Mouse (Mus musculus) spleen, embryonic (tissue): Measurements from ENCODE around the gene Samd4.

ENCODE experiments used
- CTCF ChIA-PET: fragments of 350-600 bp; sonication (Branson Sonifier 250); formaldehyde crosslinking; loops from one replicate; lab custom pipeline; 2022; lab: Charles Lee

Samd4 gene

DNA sequence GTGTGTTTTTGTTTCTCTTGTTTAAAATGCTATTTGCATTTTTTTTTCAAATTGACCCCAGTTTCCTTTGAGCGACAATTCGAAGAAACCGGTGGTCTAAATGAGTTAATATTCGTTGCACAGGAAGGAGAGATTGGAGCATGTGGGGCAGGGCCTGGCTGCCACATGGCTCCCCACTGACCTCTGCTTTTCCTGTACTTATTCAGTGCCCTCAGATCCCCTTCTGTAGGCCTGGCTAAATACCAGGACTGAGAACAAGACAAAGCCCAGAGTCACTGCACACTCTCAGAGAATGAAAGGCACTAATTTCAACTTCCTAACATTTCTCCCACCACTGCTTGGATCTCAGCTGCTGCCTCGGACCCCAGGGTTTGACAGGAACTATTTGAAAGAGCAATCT, 182.4 kb downstream of the Samd4 start:
- CTCF ChIA-PET: no interaction called here

DNA sequence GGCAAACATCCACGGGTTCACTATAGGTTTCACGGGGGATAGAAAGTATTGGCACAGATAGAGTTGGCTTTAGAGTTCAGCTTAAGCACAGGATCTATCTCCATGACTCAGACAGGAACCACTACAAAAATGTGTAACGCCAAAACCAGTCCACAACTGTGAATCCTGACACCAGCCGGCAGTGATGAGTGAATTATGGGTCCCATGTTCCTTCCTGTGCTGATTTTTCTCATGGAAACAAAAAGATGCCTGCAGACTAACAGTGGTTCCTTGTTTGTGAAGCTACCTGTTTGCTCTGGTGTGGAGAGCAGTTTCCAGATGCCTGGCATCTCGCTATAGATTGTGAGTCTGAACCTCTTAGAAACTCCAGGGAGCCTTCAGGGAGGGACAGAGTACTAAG, 184.2 kb downstream of the Samd4 start:
- CTCF ChIA-PET: no interaction called here

DNA sequence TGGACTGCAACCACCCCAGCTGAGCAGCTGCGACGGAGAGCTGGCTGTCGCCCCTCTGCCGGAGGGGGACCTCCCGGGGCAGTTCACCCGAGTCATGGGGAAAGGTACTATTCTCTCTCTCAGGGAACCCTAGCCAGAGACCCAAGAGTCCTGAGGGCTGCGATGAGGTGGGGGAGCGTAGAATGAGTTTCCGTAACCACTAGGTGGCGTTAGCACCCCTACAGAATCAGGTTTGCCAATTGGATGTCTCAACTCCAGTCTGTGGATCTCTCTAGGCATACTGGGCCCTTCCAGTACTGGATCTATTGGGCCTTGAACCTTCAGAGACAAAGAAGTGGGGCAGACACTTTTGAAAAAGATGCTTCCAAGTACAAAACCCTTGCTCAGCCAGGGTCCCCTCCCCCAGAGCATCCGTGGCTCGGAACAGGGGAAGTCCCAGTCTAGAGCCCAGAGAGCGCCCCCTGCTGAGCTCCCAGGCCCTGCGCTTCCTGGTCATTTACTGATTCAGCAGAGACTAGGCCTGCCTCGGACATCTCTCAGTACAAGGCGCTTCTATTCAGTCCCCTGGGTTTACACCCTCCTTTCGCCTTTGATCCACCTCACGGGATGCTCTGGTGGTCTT, 191.5 kb downstream of the Samd4 start:
- CTCF ChIA-PET: no interaction called here

DNA sequence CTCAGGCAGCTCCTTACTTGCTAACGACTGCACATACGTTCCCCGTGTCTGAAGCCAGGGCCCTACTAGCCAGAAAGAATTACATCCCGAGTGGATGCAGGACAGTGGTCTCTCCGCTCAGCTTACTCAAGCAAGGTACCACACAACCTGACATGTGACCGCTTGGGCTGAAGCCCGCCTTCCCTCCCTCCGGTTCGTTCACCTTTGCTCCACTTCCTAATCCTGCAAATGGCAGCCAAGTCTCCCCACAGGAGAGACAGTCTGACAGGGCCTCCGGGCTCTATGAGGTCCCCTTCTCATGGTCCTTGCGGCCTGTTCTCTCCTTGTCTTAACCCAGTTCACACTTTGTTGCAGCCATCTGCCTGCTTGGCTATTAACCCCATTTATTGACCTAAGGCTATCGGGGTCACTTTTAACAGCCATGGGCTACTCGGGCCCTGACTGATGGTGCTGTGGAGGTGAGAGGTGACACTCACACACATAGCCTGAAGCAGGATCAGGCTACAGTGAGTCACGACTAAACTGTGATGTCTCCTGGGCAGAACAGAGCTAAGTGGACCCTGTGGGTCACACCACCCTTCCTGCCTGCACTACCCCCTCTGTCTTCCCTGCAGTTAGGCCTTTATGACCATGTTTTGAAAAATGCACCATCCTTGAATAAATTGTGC, 192.5 kb downstream of the Samd4 start:
- CTCF ChIA-PET: no interaction called here

DNA sequence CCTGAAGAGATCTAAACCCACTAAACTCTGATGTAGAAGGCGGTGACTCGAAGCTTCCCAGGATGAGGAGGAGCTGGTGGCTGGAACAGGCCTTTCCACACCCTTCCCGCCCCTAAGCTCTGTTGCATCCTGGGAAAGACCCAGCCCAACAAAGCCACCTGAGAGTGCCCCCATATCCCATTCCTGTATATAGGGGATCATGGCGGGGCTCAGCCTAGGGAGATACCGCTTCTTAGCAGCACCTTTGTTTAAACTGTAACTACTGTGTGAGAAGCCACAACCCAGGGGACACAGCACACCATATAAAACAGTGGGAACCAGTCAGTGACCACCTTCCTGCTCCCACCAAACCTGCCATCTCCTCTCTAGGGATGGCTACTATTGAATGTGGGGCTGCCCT, 193.2 kb downstream of the Samd4 start:
- CTCF ChIA-PET: no interaction called here

DNA sequence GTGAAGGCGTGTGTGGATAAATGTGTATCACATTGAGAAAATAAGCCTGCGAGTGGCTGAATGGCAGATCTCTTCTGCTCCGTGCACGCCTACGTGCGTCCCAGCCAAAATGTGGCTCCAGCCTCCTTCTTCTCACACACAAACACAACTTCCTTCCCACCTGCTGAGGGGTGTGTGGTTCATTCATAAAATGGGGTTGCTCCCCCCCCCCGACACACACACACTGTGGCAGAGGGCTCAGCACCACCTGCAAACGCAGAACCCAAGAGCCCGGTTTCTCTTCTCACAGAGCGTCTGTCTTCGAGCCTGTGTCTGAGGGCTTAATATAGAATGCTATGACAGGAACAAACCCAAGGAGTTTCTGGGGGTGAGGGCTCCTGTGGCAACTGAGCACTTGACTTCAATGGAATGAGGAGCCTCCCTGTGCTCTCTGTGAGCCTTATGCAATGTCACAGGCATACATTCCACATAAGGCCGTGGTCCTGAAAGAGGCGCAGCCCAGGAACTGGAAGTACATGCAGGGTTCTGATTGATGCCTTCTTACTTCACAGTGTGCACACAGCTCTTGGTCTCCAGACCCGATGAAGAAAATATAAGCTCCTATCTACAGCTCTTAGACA, 194.4 kb downstream of the Samd4 start:
- CTCF ChIA-PET: no interaction called here

DNA sequence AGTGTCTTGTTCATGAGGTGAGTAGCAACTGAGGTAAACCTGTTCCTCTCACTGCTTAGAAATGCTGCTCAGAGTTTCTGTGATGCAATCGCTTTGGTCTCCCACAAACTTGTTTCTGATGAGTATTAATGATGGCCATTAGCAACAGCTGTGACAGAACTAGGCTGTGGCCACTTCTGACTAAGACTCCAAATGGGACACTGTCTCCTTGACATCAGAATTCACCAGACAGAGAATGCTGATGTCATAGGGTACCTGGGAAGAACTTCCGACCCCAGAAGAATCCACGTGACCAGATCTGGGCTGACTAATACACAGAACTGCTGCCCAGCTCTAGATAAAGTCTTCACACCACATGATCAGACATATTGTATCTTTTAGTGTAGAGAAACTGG, 194.9 kb downstream of the Samd4 start:
- CTCF ChIA-PET: no interaction called here

DNA sequence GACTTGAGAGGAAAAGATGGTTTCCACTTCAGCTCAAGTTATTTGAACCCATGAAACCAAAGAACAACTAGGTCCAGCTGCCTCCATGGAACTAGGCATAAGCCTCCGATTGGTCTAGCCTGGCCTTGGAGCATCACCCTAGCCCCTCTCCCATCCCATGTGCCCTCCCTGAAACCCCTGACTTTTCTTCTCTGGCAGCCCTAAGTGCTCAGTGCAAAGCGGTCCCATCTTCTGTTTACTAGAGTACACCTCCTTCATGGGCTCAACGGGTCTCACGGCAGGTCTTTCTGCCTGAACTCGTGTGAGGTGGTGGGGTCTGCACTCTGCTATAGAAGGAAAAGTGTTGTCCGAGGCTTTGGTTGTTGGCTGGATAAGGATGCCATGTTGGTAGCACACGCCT, 197.3 kb downstream of the Samd4 start:
- CTCF ChIA-PET: no interaction called here

DNA sequence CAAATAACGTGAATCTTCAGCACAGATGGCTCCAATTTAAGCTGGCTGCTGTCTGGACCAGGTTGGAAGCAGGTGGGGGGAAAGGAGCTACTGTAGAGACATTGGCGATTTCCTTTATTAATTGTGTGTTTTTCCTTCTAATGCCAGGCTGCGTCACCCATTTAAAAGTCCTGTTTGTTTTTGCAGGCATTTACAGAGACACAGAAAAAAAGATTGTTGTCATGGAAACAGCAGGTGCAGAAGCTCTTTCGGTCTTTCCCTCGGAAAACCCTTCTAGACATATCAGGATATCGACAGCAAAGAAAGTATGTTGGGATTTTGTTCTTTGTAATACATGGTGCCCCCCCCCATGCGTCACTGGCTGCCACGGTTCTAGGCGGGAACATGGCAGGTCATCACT, 200.7 kb downstream of the Samd4 start:
- CTCF ChIA-PET: no interaction called here

DNA sequence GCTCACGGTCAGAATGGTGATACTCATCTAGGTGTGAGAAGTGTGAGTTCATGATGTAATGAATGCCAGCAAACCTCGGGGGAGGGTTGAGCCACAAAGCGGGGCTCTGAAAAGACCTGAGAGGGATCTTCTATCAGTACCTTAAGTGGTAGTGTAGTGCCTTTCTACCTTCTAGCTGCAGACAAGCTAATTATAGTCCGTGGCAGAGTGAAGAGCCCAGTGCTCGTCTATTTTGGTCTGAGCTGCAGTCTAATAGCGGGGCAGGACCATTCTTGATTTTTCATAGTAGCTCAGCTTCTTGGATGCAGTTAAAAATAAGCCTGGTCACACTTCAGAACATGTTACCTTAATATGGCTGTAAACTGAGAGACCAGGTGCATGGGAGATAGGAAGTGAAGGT, 201.2 kb downstream of the Samd4 start:
- CTCF ChIA-PET: no interaction called here

DNA sequence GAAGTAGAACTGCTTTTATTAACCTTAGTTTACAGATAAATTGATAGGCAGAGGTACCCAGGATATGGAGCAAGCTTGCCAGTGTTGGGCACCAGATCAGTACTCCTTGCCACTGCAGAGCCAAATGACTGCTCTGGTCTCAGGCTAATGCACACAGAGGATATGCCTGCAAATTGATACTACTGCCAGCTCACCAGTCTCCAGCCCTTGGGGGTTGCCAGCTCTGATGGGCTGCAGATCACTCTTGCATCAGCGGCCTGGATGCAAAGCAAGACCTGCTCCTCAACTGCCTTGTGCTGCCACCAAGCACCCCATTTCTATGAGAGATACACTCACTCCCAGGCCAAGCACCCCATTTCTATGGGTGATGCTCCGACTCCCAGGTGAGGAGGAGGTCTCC, 202.0 kb downstream of the Samd4 start:
- CTCF ChIA-PET: no interaction called here

DNA sequence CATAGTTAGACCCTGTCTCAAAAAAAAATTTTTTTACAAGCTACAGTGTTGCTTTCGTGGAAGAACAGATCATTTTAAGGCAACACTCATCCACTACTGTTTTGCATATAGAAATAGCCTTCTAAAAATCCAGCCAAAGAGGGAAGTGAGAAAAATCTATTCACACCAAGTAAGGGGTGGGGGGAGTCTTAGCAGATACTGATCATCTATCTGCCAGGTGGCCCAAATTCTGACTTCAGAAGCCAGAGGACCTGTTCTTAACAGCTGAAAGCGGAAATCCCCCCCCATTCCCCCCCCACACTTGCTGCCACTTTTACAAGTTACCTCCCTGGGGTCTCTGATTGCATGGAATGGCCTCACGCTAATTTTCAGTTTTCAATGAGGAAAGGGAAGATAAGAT, 203.5 kb downstream of the Samd4 start:
- CTCF ChIA-PET: interaction anchor here (0.8 to 1.3 kb wide), 4 partner anchors 14 to 312 kb away, joined by 3 to 7 read pairs (median 4); no protein-coding TSS in a partner anchor

DNA sequence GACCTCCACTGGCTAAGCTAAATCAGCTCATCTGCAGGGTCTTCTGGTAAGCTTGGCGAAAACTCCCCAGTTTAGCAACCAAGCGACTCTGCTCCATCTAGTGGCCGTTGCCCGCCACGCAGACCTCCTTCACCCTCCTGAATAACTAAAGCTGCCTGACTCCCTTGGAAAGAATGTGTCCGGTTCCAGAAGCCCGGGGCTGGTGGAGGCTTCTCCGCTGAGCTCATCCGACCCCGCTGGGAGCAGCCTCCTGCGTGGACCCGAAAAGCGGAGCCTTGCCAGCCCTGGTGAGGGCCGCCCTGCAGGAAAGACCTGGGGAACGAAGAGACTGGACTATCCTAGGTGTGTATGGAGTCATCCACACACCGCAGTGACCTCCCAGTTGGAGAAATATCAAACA, 204.1 kb downstream of the Samd4 start:
- CTCF ChIA-PET: interaction anchor here (0.6 to 1.3 kb wide), 5 partner anchors 14 to 313 kb away, joined by 3 to 7 read pairs (median 3); no protein-coding TSS in a partner anchor

DNA sequence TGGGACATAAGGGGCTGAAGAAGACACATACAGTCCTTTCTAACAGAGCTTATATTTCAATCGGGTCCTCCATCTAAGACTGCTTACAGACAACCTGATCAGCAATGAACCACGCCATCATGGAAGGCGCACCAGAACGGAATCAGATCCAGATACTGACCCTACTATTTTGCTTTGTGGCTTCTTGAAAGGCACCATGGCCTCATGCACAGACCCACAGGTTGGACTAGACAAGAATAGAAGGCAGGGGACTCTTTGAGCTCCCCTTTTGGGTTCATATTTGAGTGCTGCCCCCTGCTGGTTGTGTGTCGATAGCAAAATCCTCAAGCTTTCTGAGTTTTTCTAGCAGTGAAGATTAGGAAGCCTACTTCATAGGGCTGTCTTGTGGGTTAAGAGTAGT, 204.5 kb downstream of the Samd4 start:
- CTCF ChIA-PET: interaction anchor here (0.6 to 1.3 kb wide), 3 partner anchors 13 to 86 kb away, joined by 3 read pairs; no protein-coding TSS in a partner anchor

DNA sequence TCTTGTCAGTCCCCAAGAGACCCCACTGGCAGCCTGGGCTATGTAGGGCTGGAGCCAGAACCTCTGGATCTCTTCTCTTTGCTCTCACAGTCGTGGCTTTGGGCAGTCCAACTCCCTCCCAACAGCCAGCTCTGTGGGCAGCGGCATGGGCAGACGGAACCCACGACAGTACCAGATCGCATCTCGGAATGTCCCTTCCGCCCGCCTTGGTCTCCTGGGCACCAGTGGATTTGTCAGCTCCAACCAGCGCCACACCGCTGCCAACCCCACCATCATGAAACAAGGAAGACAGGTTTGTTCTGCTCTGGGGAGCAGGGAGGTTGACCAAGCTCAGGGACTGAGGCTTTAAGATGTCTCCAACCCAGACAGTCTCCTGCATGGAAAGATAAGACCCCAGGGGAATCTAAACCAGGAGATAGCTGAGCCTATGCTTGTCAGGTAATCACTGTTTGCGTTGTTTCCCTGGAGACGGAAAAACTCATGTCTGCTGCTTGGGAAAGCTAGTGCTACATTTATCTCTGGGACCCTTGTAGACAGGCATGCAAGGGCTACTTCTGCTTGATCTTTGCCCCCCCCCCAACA, 205.1 kb downstream of the Samd4 start:
- CTCF ChIA-PET: interaction anchor here (0.6 to 1.3 kb wide), 3 partner anchors 13 to 416 kb away, joined by 3 read pairs; no protein-coding TSS in a partner anchor

DNA sequence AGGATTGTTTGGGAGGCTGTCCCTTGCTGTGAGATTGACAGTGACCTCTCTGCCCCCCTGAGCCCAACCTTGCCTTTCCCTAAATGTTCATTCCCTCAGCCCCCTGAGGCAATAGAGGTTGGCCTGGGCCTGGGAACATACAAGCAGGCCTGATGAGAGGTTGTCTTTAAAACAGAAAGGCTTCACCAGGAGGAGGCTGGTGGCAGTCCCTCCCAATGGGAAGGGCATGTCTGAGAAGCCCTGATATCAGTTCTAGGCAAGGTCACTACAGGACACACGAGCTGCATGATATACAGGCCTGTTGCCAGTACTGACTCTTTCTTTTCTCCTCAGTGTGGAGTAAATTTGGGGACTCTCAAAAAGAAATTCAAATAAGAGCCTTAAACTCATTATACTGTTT, 205.7 kb downstream of the Samd4 start:
- CTCF ChIA-PET: interaction anchor here (0.6 kb wide), 2 partner anchors 204 to 417 kb away, joined by 3 to 7 read pairs; no protein-coding TSS in a partner anchor

DNA sequence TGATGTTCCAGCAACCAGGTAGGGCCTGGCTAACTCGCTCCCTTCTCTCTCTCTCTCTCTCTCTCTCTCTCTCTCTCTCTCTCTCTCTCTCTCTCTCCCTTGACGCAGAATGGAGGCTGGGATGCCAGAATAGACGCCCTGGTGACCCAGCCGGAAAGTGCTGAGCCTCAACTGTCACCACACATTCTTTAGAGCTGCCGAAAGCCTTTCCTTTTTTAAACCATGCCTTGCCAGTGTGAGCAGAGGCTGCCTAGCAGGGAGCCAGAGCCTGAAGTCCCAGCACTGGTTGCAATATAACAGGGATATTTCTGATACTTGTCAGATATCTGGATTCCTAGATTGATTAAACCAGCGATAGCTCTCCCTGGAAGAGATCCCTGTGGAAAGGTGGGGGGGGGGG, 206.5 kb downstream of the Samd4 start:
- CTCF ChIA-PET: interaction anchor here (0.6 kb wide), 1 partner anchor 204 kb away, joined by 7 read pairs; no protein-coding TSS in a partner anchor

DNA sequence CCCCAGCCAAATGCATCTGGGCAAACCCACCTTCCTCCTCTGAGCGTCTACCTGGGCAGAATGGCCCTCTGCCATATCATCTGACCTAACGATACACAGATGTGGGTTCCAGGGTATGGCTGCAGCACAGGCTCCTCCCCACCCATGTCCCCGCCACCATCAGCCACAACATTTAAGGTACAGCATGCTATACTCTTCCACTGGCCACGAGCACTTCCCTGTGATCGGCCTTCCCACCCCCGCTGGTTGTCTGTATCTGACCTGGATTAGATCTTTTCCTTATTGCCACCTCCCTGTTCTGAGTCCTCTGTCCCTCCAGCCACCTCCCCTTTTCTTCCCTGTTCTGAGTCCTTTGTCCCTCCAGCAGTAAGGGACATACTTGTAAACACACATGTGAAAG, 209.3 kb downstream of the Samd4 start:
- CTCF ChIA-PET: no interaction called here

DNA sequence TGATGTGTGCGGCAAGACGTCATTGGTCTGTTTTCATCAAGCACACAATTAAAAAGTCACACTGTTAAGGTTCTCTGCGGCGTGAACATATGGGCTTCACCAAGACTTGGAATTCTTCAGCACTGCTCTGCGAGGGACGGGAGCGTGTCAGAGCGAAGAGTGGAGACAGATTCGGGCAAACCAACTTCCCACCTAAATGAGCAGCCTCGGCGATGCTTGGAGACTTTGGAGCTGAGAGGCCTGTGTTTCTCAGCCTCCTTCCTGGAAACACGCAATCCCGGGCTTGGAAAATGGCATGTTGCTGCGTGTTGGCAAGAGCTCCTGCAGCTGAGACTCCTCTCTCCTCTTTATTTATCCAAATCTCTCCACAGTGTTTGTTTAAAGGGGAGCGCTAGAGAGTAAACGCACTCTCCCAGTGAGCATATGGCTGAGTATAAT, 210.7 kb downstream of the Samd4 start:
- CTCF ChIA-PET: no interaction called here

DNA sequence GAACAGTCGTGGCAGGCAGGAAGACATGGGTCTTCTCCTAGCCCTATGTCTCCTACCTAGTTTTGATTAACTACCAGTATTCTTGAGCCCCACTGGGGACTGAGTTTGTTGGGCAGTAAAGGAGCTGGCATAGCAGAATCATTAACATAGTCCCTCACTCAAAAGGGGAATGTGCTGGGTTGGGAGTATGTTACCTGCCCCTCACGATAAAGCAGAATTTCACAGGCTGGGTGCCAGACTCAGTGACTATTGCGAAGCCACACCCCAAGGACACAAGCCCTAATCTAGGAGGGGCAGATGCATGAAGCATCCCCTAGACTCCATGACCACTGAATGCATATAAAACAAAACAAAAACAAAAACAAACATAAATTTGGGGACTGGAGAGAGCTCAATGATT, 212.4 kb downstream of the Samd4 start:
- CTCF ChIA-PET: no interaction called here

DNA sequence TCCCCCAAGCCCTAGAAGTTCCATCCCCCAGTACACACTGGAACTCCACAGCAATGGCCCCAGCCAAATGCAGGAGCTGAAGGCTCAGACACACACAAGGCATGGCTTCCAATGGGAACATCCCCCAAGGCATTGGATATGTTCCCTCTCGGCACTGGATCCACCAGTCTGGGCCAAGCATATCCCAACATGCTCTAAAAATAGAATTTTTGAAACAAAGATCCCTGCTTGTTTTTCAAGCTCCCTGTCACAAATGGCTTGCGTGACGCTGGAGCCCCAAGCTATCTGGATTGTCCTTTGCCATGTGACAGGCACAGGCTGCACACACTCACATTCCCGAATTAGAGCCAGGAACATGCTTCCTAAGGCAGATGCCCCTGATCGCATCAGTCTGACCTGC, 213.7 kb downstream of the Samd4 start:
- CTCF ChIA-PET: no interaction called here
